Mouse (Mus musculus) gastrocnemius, postnatal 25 days (tissue): ENCODE data around the gene Cdk5r2. TPM values are rescaled to one million over a fixed set of nuclear protein-coding genes. Genes with fewer than 3 reads are reported as not detected.

Experiments
- DNase-seq: peaks from one replicate; pipeline ENCODE4 v3.0.0; 2022
- total RNA-seq, 2 experiments: library from RNA; stranded (reverse); gene quantifications; 1 replicate in 1 of 2; 2 replicates in 1 of 2; pipeline ENCODE4 v1.2.3; 2021

The Cdk5r2 gene
- total RNA-seq, 2 experiments from 2014 or later: not detected

GRCm38 (mm10) chr1:74851001-74851775 is 3.5 kb upstream of the Cdk5r2 start:
- no peak for DNase-seq

- no peak for DNase-seq
Observed at GRCm38 (mm10) chr1:74855156-74855555, 422 bp downstream of the Cdk5r2 start.

GRCm38 (mm10) chr1:74855651-74856438 is 1.1 kb downstream of the Cdk5r2 start:
- no peak for DNase-seq

GRCm38 (mm10) chr1:74856439-74856720 is 1.6 kb downstream of the Cdk5r2 start:
- DNase-seq: no peak

GRCm38 (mm10) chr1:74856791-74857190 is 2.1 kb downstream of the Cdk5r2 start:
- no peak for DNase-seq

GRCm38 (mm10) chr1:74857201-74857600 is 2.5 kb downstream of the Cdk5r2 start:
- DNase-seq: no peak

GRCm38 (mm10) chr1:74857677-74858076 is 2.9 kb downstream of the Cdk5r2 start:
- DNase-seq: no peak

- DNase-seq: peak; percentile 23
Observed at GRCm38 (mm10) chr1:74858171-74858719, 3.5 kb downstream of the Cdk5r2 start.

- DNase-seq: no peak
Observed at GRCm38 (mm10) chr1:74858805-74859204, 4.1 kb downstream of the Cdk5r2 start.

GRCm38 (mm10) chr1:74859223-74859984 is 4.7 kb downstream of the Cdk5r2 start:
- no peak for DNase-seq

GRCm38 (mm10) chr1:74861783-74862182 is 7.0 kb downstream of the Cdk5r2 start:
- DNase-seq: no peak

- DNase-seq: no peak
Observed at GRCm38 (mm10) chr1:74872218-74872617, 17.5 kb downstream of the Cdk5r2 start.

GRCm38 (mm10) chr1:74877199-74877598 is 22.5 kb downstream of the Cdk5r2 start:
- DNase-seq: no peak

- DNase-seq: no peak
Observed at GRCm38 (mm10) chr1:74880785-74881360, 26.1 kb downstream of the Cdk5r2 start.

- DNase-seq: no peak
Observed at GRCm38 (mm10) chr1:74882055-74882734, 27.5 kb downstream of the Cdk5r2 start.

GRCm38 (mm10) chr1:74882828-74883227 is 28.1 kb downstream of the Cdk5r2 start:
- no peak for DNase-seq

- no peak for DNase-seq
Observed at GRCm38 (mm10) chr1:74883441-74883840, 28.7 kb downstream of the Cdk5r2 start.

GRCm38 (mm10) chr1:74884196-74885141 is 29.7 kb downstream of the Cdk5r2 start:
- no peak for DNase-seq

GRCm38 (mm10) chr1:74885369-74886042 is 30.8 kb downstream of the Cdk5r2 start, which contains the start of gene Fev:
Gene Fev (minus strand): TSS chr1:74885419.
- no peak for DNase-seq

- no peak for DNase-seq
Observed at GRCm38 (mm10) chr1:74891513-74891912, 36.8 kb downstream of the Cdk5r2 start.
